Mouse (Mus musculus) G1E (cell line): ENCODE measurements around the gene Pbld1. TPM values are rescaled to one million over a fixed set of nuclear protein-coding genes. Genes with fewer than 3 reads are reported as not detected.

Source experiments
- ATAC-seq: 2 replicates; pipeline ENCODE4 v1.8.0; 2016; ENCODE audit warnings: mild to moderate bottlenecking; ENCODE audit not compliant: insufficient number of reproducible peaks, poor library complexity, low FRiP score, severe bottlenecking; ENCODE audit errors: extremely low read depth
- DNase-seq: peaks from one replicate; pipeline ENCODE4 v3.0.0; 2012; ENCODE audit warnings: low spot score
- H3K27me3 ChIP-seq: 2 replicates; pipeline ENCODE4 v1.6.1; 2012; ENCODE audit warnings: mild to moderate bottlenecking, low read length, inconsistent platforms; ENCODE audit not compliant: insufficient read depth
- H3K36me3 ChIP-seq: replicated peaks from 2 replicates; pipeline ENCODE3; 2012; ENCODE audit warnings: mild to moderate bottlenecking, inconsistent platforms
- H3K4me1 ChIP-seq: 2 replicates; pipeline ENCODE4 v1.6.1; 2012; ENCODE audit warnings: low read depth, low read length, inconsistent platforms, mixed read lengths; ENCODE audit not compliant: insufficient read depth
- H3K4me3 ChIP-seq: 2 replicates; pipeline ENCODE4 v1.5.1; 2012; ENCODE audit warnings: low read depth, mild to moderate bottlenecking, inconsistent platforms, low read length, moderate library complexity, mixed read lengths
- H3K9me3 ChIP-seq: replicated peaks from 2 replicates; pipeline ENCODE4 v1.6.1; 2012; ENCODE audit warnings: inconsistent platforms
- CTCF ChIP-seq: IDR thresholded peaks from 2 replicates; pipeline ENCODE4 v1.5.1; 2012; ENCODE audit warnings: low read depth, low read length, inconsistent platforms, mixed read lengths
- GATA1 ChIP-seq: IDR thresholded peaks from 2 replicates; pipeline ENCODE4 v1.6.1; 2012; ENCODE audit warnings: borderline replicate concordance, low read length, inconsistent platforms, mixed read lengths
- GATA2 ChIP-seq: IDR thresholded peaks from 2 replicates; pipeline ENCODE4 v1.6.1; 2012; ENCODE audit warnings: low read depth, low read length, inconsistent platforms, borderline replicate concordance
- POLR2AphosphoS5 ChIP-seq: IDR thresholded peaks from 2 replicates; pipeline ENCODE4 v1.6.1; 2012; ENCODE audit warnings: low read depth, low read length, inconsistent platforms; ENCODE audit not compliant: insufficient replicate concordance
- TAL1 ChIP-seq: conservative IDR thresholded peaks from 2 replicates; pipeline ENCODE4 v1.6.1; 2012; ENCODE audit warnings: low read depth, low read length, inconsistent platforms, mixed read lengths
- polyA plus RNA-seq: library from polyadenylated mRNA; stranded (reverse); fragments of >175 nt; gene quantifications from 2 replicates; pipeline ENCODE4 v1.2.3, GENCODE M21; 2012
- total RNA-seq, 2 experiments: library from RNA; stranded (forward) in 1 of 2; stranded (reverse) in 1 of 2; fragments of 200-1000 nt in 1 of 2; fragments of >200 nt in 1 of 2; fragmentation: Nextera tagmentation in 1 of 2; gene quantifications; 2 replicates each; pipeline ENCODE4 v1.2.3; 2014 to 2017

Gene Pbld1
- total and polyA plus RNA-seq, 3 experiments, result 0.33 TPM; not detected in 2

- TF ChIP-seq CTCF, result no peak
- TF ChIP-seq TAL1, result no peak
- TF ChIP-seq GATA1, result no peak
- no peak for TF ChIP-seq POLR2AphosphoS5
- TF ChIP-seq GATA2, result no peak
- DNase-seq (no peak), ATAC-seq (no peak)
- Histone ChIP-seq H3K27me3 (peaks cover 6% of the 10 kb centered on the region; the same call in 1 of the 2 replicates), H3K9me3 (no peaks in the 10 kb centered on the region), H3K4me1 (no peaks in the 10 kb centered on the region), H3K4me3 (no peak overlapping the region), H3K36me3 (no peaks in the 10 kb centered on the region)
Observed at GRCm38 (mm10) chr10:63061266-63061665, 1.3 kb downstream of the Pbld1 start.

GRCm38 (mm10) chr10:63062696-63063095 is 2.7 kb downstream of the Pbld1 start:
- Histone ChIP-seq H3K4me3 (no peak overlapping the region), H3K27me3 (peaks cover 6% of the 10 kb centered on the region; the same call in 1 of the 2 replicates), H3K36me3 (no peaks in the 10 kb centered on the region), H3K9me3 (no peaks in the 10 kb centered on the region), H3K4me1 (no peaks in the 10 kb centered on the region)
- TF ChIP-seq POLR2AphosphoS5 (no peak), CTCF (no peak), GATA1 (no peak), TAL1 (no peak), GATA2 (no peak)
- ATAC-seq, result no peak
- no peak for DNase-seq

GRCm38 (mm10) chr10:63063365-63063764 is 3.4 kb downstream of the Pbld1 start:
- TF ChIP-seq POLR2AphosphoS5 (no peak), CTCF (no peak), GATA1 (no peak), GATA2 (no peak), TAL1 (no peak)

GRCm38 (mm10) chr10:63064516-63064915 is 4.6 kb downstream of the Pbld1 start:
- no peak overlapping the region for H3K4me3 ChIP-seq
- ATAC-seq (no peak), DNase-seq (no peak)
- H3K27me3 ChIP-seq, result peaks cover 6% of the 10 kb centered on the region; the same call in 1 of the 2 replicates
- no peaks in the 10 kb centered on the region for H3K4me1 ChIP-seq
- H3K9me3 ChIP-seq, result no peaks in the 10 kb centered on the region
- H3K36me3 ChIP-seq, result no peaks in the 10 kb centered on the region
- TF ChIP-seq TAL1 (no peak), GATA2 (no peak), GATA1 (no peak), CTCF (no peak), POLR2AphosphoS5 (no peak)

More at GRCm38 (mm10) chr10:63063365-63063764, 3.4 kb downstream of the Pbld1 start:
- ATAC-seq (no peak), DNase-seq (no peak)
- Histone ChIP-seq H3K4me1 (no peaks in the 10 kb centered on the region), H3K4me3 (no peak overlapping the region), H3K27me3 (peaks cover 6% of the 10 kb centered on the region; the same call in 1 of the 2 replicates), H3K9me3 (no peaks in the 10 kb centered on the region), H3K36me3 (no peaks in the 10 kb centered on the region)

GRCm38 (mm10) chr10:63065561-63065960 is 5.6 kb downstream of the Pbld1 start:
- no peaks in the 10 kb centered on the region for H3K36me3 ChIP-seq
- H3K27me3 ChIP-seq, result peaks cover 6% of the 10 kb centered on the region; the same call in 1 of the 2 replicates
- H3K9me3 ChIP-seq, result no peaks in the 10 kb centered on the region
- TF ChIP-seq GATA2, result no peak
- no peak for TF ChIP-seq GATA1
- no peak for TF ChIP-seq TAL1
- TF ChIP-seq CTCF, result no peak
- TF ChIP-seq POLR2AphosphoS5, result no peak
- no peak overlapping the region for H3K4me3 ChIP-seq
- ATAC-seq (no peak), DNase-seq (no peak)
- no peaks in the 10 kb centered on the region for H3K4me1 ChIP-seq

GRCm38 (mm10) chr10:63065988-63066387 is 6.0 kb downstream of the Pbld1 start:
- TF ChIP-seq GATA1, result no peak
- TF ChIP-seq GATA2, result no peak

GRCm38 (mm10) chr10:63086304-63086703 is 26.3 kb downstream of the Pbld1 start:
- H3K36me3 ChIP-seq, result no peaks in the 10 kb centered on the region
- 0 out of 2 replicates have a peak, but pooled peaks cover 3% of the 10 kb centered on the region for H3K4me1 ChIP-seq
- H3K27me3 ChIP-seq, result no peaks in the 10 kb centered on the region
- DNase-seq (no peak), ATAC-seq (no peak)
- H3K4me3 ChIP-seq, result no peak overlapping the region
- TF ChIP-seq GATA2 (no peak), GATA1 (no peak), TAL1 (no peak), CTCF (no peak), POLR2AphosphoS5 (no peak)
- H3K9me3 ChIP-seq, result no peaks in the 10 kb centered on the region

More at GRCm38 (mm10) chr10:63065988-63066387, 6.0 kb downstream of the Pbld1 start:
- ATAC-seq (no peak), DNase-seq (peak; percentile 3)
- H3K4me1 ChIP-seq, result no peaks in the 10 kb centered on the region
- no peaks in the 10 kb centered on the region for H3K9me3 ChIP-seq
- no peak overlapping the region for H3K4me3 ChIP-seq
- H3K36me3 ChIP-seq, result no peaks in the 10 kb centered on the region
- H3K27me3 ChIP-seq, result peaks cover 6% of the 10 kb centered on the region; the same call in 1 of the 2 replicates
